Mouse (Mus musculus): Measurements from ENCODE around the gene Napb.

DNA sequence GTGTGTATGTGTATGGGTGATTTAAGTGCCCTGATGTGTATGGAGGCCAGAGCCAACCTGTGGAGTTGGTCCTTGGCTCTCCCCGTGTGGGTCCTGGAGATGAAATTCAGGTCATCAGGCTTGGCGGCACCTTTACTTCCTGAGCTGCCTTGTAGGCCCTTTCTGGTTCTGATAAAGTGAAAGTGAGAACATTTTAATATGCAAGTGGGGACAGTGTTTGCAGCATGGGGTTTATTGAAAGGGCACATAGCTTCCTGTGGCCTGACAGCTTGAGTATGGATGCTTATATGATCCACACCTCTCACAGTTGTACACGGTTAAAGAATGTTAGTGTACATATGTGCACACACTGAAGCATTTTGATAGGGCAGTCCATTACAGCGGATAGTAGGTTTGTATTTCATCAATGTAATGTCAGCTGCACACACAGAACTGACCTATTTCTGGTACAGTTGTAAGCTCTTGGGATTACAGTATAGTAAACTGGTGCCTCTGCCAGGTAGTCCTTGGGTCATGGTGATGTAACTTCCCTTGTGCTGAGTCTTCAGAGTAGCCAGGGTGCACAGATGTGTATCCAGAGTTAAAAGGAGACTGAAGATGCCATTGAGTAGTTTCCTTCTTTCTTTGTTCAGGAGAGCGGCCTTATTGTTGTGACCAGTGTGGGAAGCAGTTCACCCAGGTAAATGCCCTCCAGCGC is 42.7 kb downstream of the Napb start:
- TF ChIP-seq CTCF (IDR thresholded peaks at IDR 0.05; ENCODE audit: low read depth) (no peak), EP300 (IDR thresholded peaks at IDR 0.05; ENCODE audit: low read depth) (no peak)
